Mouse (Mus musculus) hindbrain, embryonic 14.5 days (tissue): ENCODE measurements around the gene Atf6. TPM values are rescaled to one million over a fixed set of nuclear protein-coding genes. Genes with fewer than 3 reads are reported as not detected.

Source experiments
- ATAC-seq: fragments of 200-750 bp; cut with Nextera tagmentation; 2 replicates; pipeline ENCODE4 v1.8.0; 2017; ENCODE audit warnings: moderate number of reproducible peaks, mild to moderate bottlenecking, moderate TSS enrichment, moderate library complexity; ENCODE audit not compliant: low FRiP score
- DNase-seq: peaks from one replicate; pipeline ENCODE4 v3.0.0-alpha.2; 2015; ENCODE audit warnings: low spot score
- H3K27ac ChIP-seq: fragments of 300-500 bp; sonication (generic); 2 replicates; pipeline ENCODE4 v1.5.1; 2014; ENCODE audit warnings: mild to moderate bottlenecking, moderate library complexity
- H3K27me3 ChIP-seq: fragments of 300-500 bp; sonication (generic); 2 replicates; pipeline ENCODE4 v1.6.1; 2014; ENCODE audit warnings: mild to moderate bottlenecking, low read length, mixed read lengths; ENCODE audit not compliant: control insufficient read depth, insufficient read depth
- H3K36me3 ChIP-seq: fragments of 300-500 bp; sonication (generic); replicated peaks from 2 replicates; pipeline ENCODE4 v1.6.1; 2014; ENCODE audit not compliant: control insufficient read depth, insufficient read depth
- H3K4me1 ChIP-seq: fragments of 300-500 bp; sonication (generic); replicated peaks from 2 replicates; pipeline ENCODE4 v1.6.1; 2014; ENCODE audit warnings: antibody characterized with exemption, low read length, mixed read lengths; ENCODE audit not compliant: control insufficient read depth, insufficient read depth
- H3K4me2 ChIP-seq: fragments of 300-500 bp; sonication (generic); replicated peaks from 2 replicates; pipeline ENCODE4 v1.6.1; 2014; ENCODE audit warnings: mild to moderate bottlenecking, moderate library complexity
- H3K4me3 ChIP-seq: fragments of 300-500 bp; sonication (generic); replicated peaks from 2 replicates; pipeline ENCODE4 v1.5.1; 2014; ENCODE audit warnings: mild to moderate bottlenecking, low read length
- H3K9ac ChIP-seq: fragments of 300-500 bp; sonication (generic); 2 replicates; pipeline ENCODE4 v1.6.1; 2014
- H3K9me3 ChIP-seq: fragments of 300-500 bp; sonication (generic); 2 replicates; pipeline ENCODE4 v1.6.1; 2016; ENCODE audit warnings: low read length; ENCODE audit not compliant: control insufficient read depth
- WGBS: fragments of 180-500 bp; shearing (Covaris S2); extraction: QIAGEN DNeasy Blood & Tissue Kit; methylation state at CpG from one replicate; pipeline ENCODE4 v1.1.7; 2014; 5-methylcytosine and 5-hydroxymethylcytosine counted together
- polyA plus RNA-seq: library from polyadenylated mRNA; unstranded; fragments of >200 nt; fragmentation: Nextera tagmentation; extraction: Ambion mirVana; gene quantifications from 2 replicates; pipeline ENCODE4 v1.2.1, GENCODE M21; 2014

The Atf6 gene
- polyA plus RNA-seq, 1 experiment from 2014 or later = 9.9 TPM

DNA sequence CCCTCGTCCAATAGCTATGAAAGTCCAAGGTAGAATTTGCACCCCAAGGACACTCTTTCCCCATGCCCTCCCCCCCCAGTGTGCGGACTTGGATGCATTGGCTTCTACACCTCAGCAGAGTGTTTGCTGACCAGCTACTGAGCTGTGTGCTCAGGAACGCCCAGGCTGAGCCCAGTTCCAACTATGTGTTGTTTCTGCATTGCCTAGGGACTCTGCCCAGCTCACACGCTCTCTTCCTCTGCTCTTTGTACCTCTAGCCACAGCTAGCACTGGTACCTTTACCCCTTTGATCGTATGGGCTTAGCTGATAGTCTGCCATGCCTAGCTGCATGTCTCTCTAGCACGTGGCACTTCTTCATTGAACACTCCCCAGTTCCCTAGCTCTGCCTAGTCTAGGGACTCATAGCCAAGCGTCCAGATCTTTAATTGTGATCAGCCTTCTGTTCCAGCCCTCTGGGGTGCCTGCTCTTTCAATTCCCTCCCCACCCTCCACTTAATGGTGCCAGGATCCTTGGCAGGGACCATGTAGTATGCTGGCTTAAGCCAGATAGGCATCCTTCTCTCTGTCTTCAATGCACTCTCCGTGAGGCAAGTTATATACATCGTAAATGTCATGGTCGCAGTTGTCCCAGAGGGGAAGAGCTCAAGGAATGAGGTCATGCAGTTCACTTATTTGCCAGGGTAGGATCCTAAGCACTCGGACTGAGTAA, 210.9 kb downstream of the Atf6 start:
- no peak overlapping the region for H3K9ac ChIP-seq
- H3K4me2 ChIP-seq = no peak overlapping the region
- 73% methylated on average over 11 of the region's 11 CpGs for WGBS
- 0 out of 2 replicates have a peak, but pooled peaks have one; percentile 19 for ATAC-seq
- DNase-seq = no peak
- H3K27me3 ChIP-seq = no peaks in the 10 kb centered on the region
- H3K4me1 ChIP-seq = no peaks in the 10 kb centered on the region; the same call in 1 of the 2 replicates
- no peaks in the 10 kb centered on the region for H3K36me3 ChIP-seq
- H3K9me3 ChIP-seq = no peaks in the 10 kb centered on the region
- no peak overlapping the region for H3K27ac ChIP-seq
- no peak overlapping the region for H3K4me3 ChIP-seq

DNA sequence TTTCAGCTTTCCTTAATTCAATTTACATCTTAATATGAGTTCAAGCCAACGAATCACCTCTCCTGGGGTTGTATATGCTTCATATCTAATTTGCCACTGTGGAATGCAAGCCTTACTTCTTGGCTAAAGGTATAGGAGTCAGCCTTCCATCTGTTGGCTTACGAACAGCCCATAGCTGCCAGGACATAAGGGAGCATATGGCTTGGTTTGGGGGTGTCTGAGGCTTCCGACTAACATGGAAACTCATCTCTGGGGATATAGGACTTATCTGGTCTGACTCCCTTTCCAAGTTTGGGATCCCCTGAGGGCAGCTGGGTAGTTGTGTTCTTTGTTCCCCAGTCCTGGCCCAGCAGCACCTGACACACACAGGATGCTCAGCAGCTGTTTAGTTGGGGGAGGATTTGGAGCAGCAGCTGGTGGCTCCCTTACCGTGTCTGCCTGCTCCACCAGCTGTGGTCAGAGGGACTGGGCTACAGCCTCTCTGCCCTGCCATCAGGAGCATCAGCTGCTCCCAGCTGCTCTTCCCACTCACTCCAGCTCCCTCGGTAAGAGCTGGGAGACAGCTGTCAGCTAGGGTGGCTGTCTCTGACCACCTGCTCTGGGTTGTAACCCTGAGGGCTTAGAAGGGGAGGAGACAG, 212.2 kb downstream of the Atf6 start:
- no peak for DNase-seq
- Histone ChIP-seq H3K4me1 (no peaks in the 10 kb centered on the region; the same call in 1 of the 2 replicates), H3K4me2 (no peak overlapping the region), H3K9ac (no peak overlapping the region), H3K4me3 (no peak overlapping the region), H3K27ac (no peak overlapping the region), H3K27me3 (no peaks in the 10 kb centered on the region), H3K9me3 (no peaks in the 10 kb centered on the region), H3K36me3 (no peaks in the 10 kb centered on the region)
- peak; percentile 38 for ATAC-seq
- 42% methylated on average over 5 of the region's 5 CpGs for WGBS

Other genes with a start within 250 kb of the Atf6 start
- 5.2 and 5.7 TPM in 2 replicates for gene Olfml2b, start 223.2 kb downstream of the Atf6 start, polyA plus RNA-seq
- gene Gm26620, start 17.3 kb upstream of the Atf6 start, polyA plus RNA-seq = 0.48 and 0.56 TPM in 2 replicates
- 41.2 and 45.9 TPM in 2 replicates for gene Dusp12, start 17.8 kb upstream of the Atf6 start, polyA plus RNA-seq
- gene Fcrlb, start 45.2 kb upstream of the Atf6 start, polyA plus RNA-seq = 0.75 and 1.1 TPM in 2 replicates
- gene Fcrla, start 59.8 kb upstream of the Atf6 start, polyA plus RNA-seq = not detected in 2 replicates
- gene Fcgr2b, start 108.8 kb upstream of the Atf6 start, polyA plus RNA-seq = 1.2 and 1.8 TPM in 2 replicates
- 0.33 and 0.56 TPM in 2 replicates for gene Fcgr4, start 151.1 kb upstream of the Atf6 start, polyA plus RNA-seq
- gene Fcgr3, start 197.2 kb upstream of the Atf6 start, polyA plus RNA-seq = 9.6 and 11.6 TPM in 2 replicates
- gene Cfap126, start 246.1 kb upstream of the Atf6 start, polyA plus RNA-seq = 11.7 and 20.3 TPM in 2 replicates